Mouse (Mus musculus) hindlimb bud, embryonic 11.5 days (tissue): Measurements from ENCODE around the gene Mfap1a.

ENCODE experiments used
- DNase-seq: peaks from one replicate; pipeline ENCODE4 v3.0.0-alpha.2; 2012; ENCODE audit warnings: low read depth, low spot score; ENCODE audit errors: extremely low spot score

The Mfap1a gene

DNA sequence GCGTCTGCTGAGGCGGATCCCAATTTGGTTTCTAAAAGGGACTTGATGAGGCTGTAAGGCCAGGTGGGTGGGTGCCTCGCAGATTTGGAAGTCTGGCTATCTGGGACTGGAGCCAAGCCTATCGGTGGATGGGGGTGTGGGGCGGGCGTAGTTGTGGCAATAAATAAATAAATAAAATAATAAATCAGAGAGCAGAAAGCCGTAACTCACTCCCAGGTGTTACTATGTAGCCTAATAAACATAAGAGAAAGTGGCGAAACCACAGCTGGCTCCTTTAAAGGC is 63.5 kb downstream of the Mfap1a start:
- DNase-seq, result no peak

DNA sequence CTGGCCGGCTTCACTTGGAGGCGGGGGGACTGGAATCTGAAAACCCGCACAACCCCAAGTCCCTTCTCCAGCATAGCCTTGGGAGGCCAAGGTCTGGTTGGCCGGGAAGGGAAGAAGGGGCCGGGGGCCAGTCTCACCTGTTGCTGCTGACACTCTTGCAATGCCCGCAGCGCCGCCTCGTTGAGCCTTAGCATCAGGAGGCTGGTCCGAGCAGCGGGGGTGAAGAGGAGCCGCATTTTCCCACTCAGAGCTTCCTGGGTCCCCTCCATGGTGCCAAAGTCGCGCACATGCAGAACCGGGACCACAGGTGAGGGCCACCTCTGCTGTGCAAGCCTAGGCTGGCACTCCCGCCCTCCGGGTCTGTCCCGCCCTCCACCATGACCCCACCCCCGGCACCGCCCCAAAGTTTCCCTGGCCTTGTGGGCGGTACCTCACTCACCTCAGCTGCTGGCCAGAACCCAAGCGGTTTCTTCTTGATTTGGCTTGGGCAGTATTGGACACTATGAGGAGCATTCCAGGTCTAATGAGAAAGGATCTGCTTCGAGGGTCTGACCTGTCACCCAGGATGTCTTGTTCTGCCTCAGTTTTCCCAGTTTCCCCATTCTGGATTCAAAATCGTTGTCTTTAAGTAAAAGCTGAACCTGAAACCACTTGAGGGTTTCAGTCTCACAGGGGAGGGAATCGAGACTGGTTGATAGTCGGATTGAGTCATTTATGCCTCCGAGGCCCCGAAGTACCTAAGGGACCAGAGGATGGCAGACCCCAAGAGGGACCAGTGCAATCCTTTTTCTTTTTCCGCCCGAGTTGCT is 64.0 kb downstream of the Mfap1a start:
- DNase-seq, result no peak
